ENCODE assay signal across 7 mouse cellular contexts in genomic region chr9:13563475-13564414, GRCm38 (mm10).
DNase-seq lines count a peak whose midpoint lies in the region; ATAC-seq lines count a peak whose summit lies in the region.

No protein-coding gene starts in this region.

- H3K4me1 ChIP-seq in embryonic facial prominence, embryonic 13.5 days: peaks cover 27% of the 10 kb centered on the region
- peaks cover 12% of the 10 kb centered on the region; the same call in 1 of the 2 replicates for H3K4me1 ChIP-seq in midbrain, embryonic 15.5 days

- 55% methylated on average over 10 of the region's 10 CpGs for WGBS in embryonic facial prominence, embryonic 13.5 days
- 72% methylated on average over 10 of the region's 10 CpGs for WGBS in midbrain, embryonic 15.5 days

- H3K27me3 ChIP-seq in embryonic facial prominence, embryonic 13.5 days: no peaks in the 10 kb centered on the region
- H3K27me3 ChIP-seq in midbrain, embryonic 15.5 days (replicated peaks): no peaks in the 10 kb centered on the region

- peak; percentile 25 for DNase-seq in CD4-positive, CD25-positive, alpha-beta regulatory T cell, adult 2 months (ENCODE audit: low read depth, low spot score)
- peak; percentile 57 for DNase-seq in adipocyte (ENCODE audit: low spot score)
- DNase-seq in layer of hippocampus, adult 9-11 months: peak; percentile 61
- DNase-seq in thymus, postnatal 4 days: no peak

- H3K4me3 ChIP-seq in embryonic facial prominence, embryonic 13.5 days: no peak overlapping the region
- H3K4me3 ChIP-seq in midbrain, embryonic 15.5 days: no peak overlapping the region

- H3K9ac ChIP-seq in embryonic facial prominence, embryonic 13.5 days: no peak overlapping the region
- H3K9ac ChIP-seq in midbrain, embryonic 15.5 days: no peak overlapping the region

- peak overlapping the region; percentile 69 for H3K27ac ChIP-seq in embryonic facial prominence, embryonic 13.5 days
- no peak overlapping the region for H3K27ac ChIP-seq in midbrain, embryonic 15.5 days

- peak; percentile 32; the same call in 1 of the 2 replicates for ATAC-seq in embryonic facial prominence, embryonic 13.5 days (ENCODE audit: insufficient number of reproducible peaks, insufficient read depth, low FRiP score, low TSS enrichment, low read depth)
- peak; percentile 17 to 23; a peak in 2 of 4 replicates for ATAC-seq in hematopoietic stem cell, adult 5-6 weeks (replicated peaks in 1 of 2; ENCODE audit: insufficient read depth in 1 of 2, low FRiP score in 2 of 2, low TSS enrichment in 1 of 2, low read depth in 1 of 2, poor library complexity in 2 of 2, severe bottlenecking in 2 of 2)
- ATAC-seq in midbrain, embryonic 15.5 days (replicated peaks): peak; percentile 26

- no peaks in the 10 kb centered on the region for H3K9me3 ChIP-seq in embryonic facial prominence, embryonic 13.5 days
- H3K9me3 ChIP-seq in midbrain, embryonic 15.5 days: no peaks in the 10 kb centered on the region

- no peaks in the 10 kb centered on the region for H3K36me3 ChIP-seq in embryonic facial prominence, embryonic 13.5 days
- H3K36me3 ChIP-seq in midbrain, embryonic 15.5 days (replicated peaks): no peaks in the 10 kb centered on the region

- 0 out of 2 replicates have a peak overlapping the region, but pooled peaks have one; percentile 16 for H3K4me2 ChIP-seq in embryonic facial prominence, embryonic 13.5 days
- H3K4me2 ChIP-seq in midbrain, embryonic 15.5 days: no peak overlapping the region
